Mouse (Mus musculus): ENCODE results near the gene Atp5h. TPM values are rescaled to one million over a fixed set of nuclear protein-coding genes. Genes with fewer than 3 reads are reported as not detected.
A peak's percentile ranks its signal among the peaks of the same experiment; 100 is the strongest.

Atp5h gene
- polyA plus RNA-seq, 1 experiment from 2014 or later: 895 TPM

- H3K27ac ChIP-seq: peak overlapping the region; percentile 76
- H3K4me3 ChIP-seq: peak overlapping the region; percentile 99
- peaks cover 23% of the 10 kb centered on the region for H3K4me1 ChIP-seq
- H3K27me3 ChIP-seq (replicated peaks): no peaks in the 10 kb centered on the region
- H3K36me3 ChIP-seq: peaks cover 42% of the 10 kb centered on the region
- peak overlapping the region; percentile 98 for H3K9ac ChIP-seq
- WGBS: 3% methylated on average over 45 of the region's 45 CpGs
- peak; percentile 72 for ATAC-seq (ENCODE audit: low FRiP score, low read depth)
- no peaks in the 10 kb centered on the region for H3K9me3 ChIP-seq
- H3K4me2 ChIP-seq (replicated peaks): peak overlapping the region; percentile 98
Observed at GRCm38 (mm10) chr11:115420336-115421190, 801 bp upstream of the Atp5h start.

DNA sequence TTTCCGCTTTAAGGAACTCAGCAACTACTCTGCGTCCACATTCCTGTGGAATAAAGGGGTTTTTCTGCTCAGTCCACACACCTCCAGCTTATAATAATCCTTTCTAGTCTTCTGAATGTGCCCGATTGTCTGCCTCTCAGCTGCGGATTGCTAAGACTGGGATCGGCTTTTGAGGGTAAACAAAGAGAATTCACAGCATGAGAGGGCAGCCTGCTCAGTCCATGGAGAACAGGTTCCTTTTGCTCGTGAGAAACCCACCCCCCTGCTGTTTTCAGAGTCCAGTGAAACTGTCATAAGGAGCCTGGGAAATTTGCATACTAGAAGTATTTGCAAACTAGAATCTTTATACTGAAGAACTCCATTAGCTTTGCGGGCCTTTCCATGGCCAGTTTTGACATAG lies 10.2 kb downstream of the Atp5h start:
- no peak for ATAC-seq (ENCODE audit: low FRiP score, low read depth)
- H3K27ac ChIP-seq: peak overlapping the region; percentile 47
- H3K9me3 ChIP-seq: no peaks in the 10 kb centered on the region
- H3K4me2 ChIP-seq (replicated peaks): 0 out of 2 replicates have a peak overlapping the region, but pooled peaks have one; percentile 2
- H3K9ac ChIP-seq: 0 out of 2 replicates have a peak overlapping the region, but pooled peaks have one; percentile 23
- peaks cover 46% of the 10 kb centered on the region for H3K36me3 ChIP-seq
- H3K4me1 ChIP-seq: peaks cover 54% of the 10 kb centered on the region
- H3K27me3 ChIP-seq (replicated peaks): no peaks in the 10 kb centered on the region
- no peak overlapping the region for H3K4me3 ChIP-seq
- 39% methylated on average over 7 of the region's 7 CpGs for WGBS

- Histone ChIP-seq H3K27me3 (replicated peaks) (no peaks in the 10 kb centered on the region), H3K9me3 (no peaks in the 10 kb centered on the region), H3K4me2 (replicated peaks) (peak overlapping the region; percentile 2), H3K4me3 (no peak overlapping the region), H3K27ac (peak overlapping the region; percentile 23), H3K36me3 (peaks cover 46% of the 10 kb centered on the region), H3K4me1 (peaks cover 55% of the 10 kb centered on the region), H3K9ac (no peak overlapping the region)
- WGBS: 82% methylated on average over 6 of the region's 6 CpGs
- no peak for ATAC-seq (ENCODE audit: low FRiP score, low read depth)
Observed at GRCm38 (mm10) chr11:115408266-115408920, 11.4 kb downstream of the Atp5h start.

DNA sequence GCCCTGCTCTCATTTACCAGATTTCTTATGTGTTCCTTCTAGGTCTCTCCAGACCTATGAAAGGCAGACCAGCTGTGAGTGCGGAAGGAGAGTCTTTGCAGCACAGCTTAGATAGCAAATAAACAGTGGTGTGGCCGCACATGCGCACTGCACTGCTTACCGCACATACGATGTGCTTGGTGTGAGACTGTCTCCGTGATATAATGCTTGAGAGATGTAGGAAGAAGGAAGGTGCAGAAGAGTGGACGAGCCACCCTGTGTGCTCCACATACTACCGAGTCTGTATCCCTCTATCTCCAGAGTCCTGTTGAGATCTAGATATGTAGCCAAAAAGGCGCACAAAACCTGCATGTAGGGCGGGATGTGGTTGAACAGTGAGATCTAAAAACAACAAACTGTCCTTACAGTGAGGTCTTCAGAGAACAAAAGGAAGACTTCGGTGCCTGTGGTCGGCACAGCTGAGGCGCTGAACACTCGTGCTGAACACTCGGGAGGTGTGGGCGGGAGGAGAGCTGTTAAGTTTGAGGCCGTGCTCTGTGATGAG lies 12.8 kb downstream of the Atp5h start:
- H3K4me2 ChIP-seq (replicated peaks): no peak overlapping the region
- no peak overlapping the region for H3K4me3 ChIP-seq
- no peak overlapping the region for H3K9ac ChIP-seq
- H3K36me3 ChIP-seq: peaks cover 46% of the 10 kb centered on the region
- peaks cover 50% of the 10 kb centered on the region for H3K4me1 ChIP-seq
- 95% methylated on average over 17 of the region's 17 CpGs for WGBS
- H3K27ac ChIP-seq: no peak overlapping the region
- no peaks in the 10 kb centered on the region for H3K9me3 ChIP-seq
- no peaks in the 10 kb centered on the region for H3K27me3 ChIP-seq (replicated peaks)
- no peak for ATAC-seq (ENCODE audit: low FRiP score, low read depth)

GRCm38 (mm10) chr11:115405723-115406122 lies 14.0 kb downstream of the Atp5h start:
- H3K27ac ChIP-seq: no peak overlapping the region
- no peak overlapping the region for H3K4me2 ChIP-seq (replicated peaks)
- H3K36me3 ChIP-seq: peaks cover 38% of the 10 kb centered on the region
- H3K4me1 ChIP-seq: peaks cover 42% of the 10 kb centered on the region
- no peak for ATAC-seq (ENCODE audit: low FRiP score, low read depth)
- 96% methylated on average over 6 of the region's 6 CpGs for WGBS
- H3K9ac ChIP-seq: no peak overlapping the region
- H3K9me3 ChIP-seq: no peaks in the 10 kb centered on the region
- no peak overlapping the region for H3K4me3 ChIP-seq
- no peaks in the 10 kb centered on the region for H3K27me3 ChIP-seq (replicated peaks)

- peak within 1 kb of the TSS; percentile 91 for H3K9ac ChIP-seq
- peak within 1 kb of the TSS; percentile 81 for H3K4me2 ChIP-seq (replicated peaks)
- ATAC-seq (ENCODE audit: low FRiP score, low read depth): peak; percentile 83
- peak within 1 kb of the TSS; percentile 89 for H3K4me3 ChIP-seq
- no peaks in the 10 kb centered on the region for H3K9me3 ChIP-seq
- WGBS: 4% methylated on average over 50 of the region's 50 CpGs
- H3K27me3 ChIP-seq (replicated peaks): no peaks in the 10 kb centered on the region
- H3K36me3 ChIP-seq: peaks cover 28% of the 10 kb centered on the region
- H3K27ac ChIP-seq: peak within 1 kb of the TSS; percentile 82
- peaks cover 20% of the 10 kb centered on the region for H3K4me1 ChIP-seq
Observed at GRCm38 (mm10) chr11:115403338-115404124, 16.2 kb downstream of the Atp5h start, which contains the start of gene Mrpl58. Mrpl58 (plus strand) TSS chr11:115403752.

DNA sequence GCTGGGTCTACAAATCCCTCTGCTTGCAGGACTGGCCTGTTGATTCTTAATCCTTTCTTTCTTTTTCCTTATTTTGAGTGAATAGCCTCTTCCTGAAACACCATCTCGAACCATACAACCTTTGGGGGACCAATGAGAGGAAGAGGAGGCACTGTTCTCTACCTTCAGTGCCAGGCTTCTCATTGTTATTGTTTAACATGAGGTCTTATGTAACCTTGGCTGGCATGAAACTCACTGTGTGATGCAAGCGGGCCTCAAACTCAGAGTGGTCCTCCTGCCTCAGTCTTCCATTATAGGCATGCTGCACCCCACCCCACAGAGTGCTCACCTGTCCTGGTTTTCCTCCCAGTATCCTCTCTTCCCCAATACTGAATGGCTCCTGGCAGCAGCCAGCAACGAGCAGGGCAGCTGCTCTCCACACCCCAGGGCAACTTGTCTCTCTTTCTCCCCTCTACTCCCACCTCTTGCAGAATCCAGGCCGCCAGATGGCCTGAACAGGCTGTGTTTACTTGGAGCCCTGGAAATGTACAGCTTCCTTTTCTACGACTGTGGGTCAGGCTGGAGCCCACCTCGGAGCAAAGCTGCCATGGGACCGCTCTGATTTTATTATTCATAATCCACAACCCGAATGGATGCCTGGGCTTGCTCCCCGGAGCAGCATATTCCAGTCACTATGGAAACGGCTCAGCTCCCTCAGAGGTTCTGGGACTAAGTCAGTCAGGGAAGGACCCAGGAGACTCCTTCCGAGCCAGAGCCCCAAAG lies 19.0 kb downstream of the Atp5h start:
- no peak overlapping the region for H3K27ac ChIP-seq
- H3K36me3 ChIP-seq: peaks cover 14% of the 10 kb centered on the region
- ATAC-seq (ENCODE audit: low FRiP score, low read depth): no peak

GRCm38 (mm10) chr11:115400126-115400525 lies 19.6 kb downstream of the Atp5h start:
- Histone ChIP-seq H3K9ac (no peak overlapping the region), H3K27ac (no peak overlapping the region), H3K9me3 (no peaks in the 10 kb centered on the region), H3K4me2 (replicated peaks) (no peak overlapping the region), H3K27me3 (replicated peaks) (no peaks in the 10 kb centered on the region), H3K4me1 (peaks cover 13% of the 10 kb centered on the region), H3K4me3 (no peak overlapping the region), H3K36me3 (peaks cover 16% of the 10 kb centered on the region)
- WGBS: 90% methylated on average over 3 of the region's 3 CpGs
- ATAC-seq (ENCODE audit: low FRiP score, low read depth): no peak

More for the DNA sequence above, 19.0 kb downstream of the Atp5h start:
- WGBS: 50% methylated on average over 11 of the region's 11 CpGs
- Histone ChIP-seq H3K27me3 (replicated peaks) (no peaks in the 10 kb centered on the region), H3K9me3 (no peaks in the 10 kb centered on the region), H3K4me3 (no peak overlapping the region), H3K4me1 (peaks cover 13% of the 10 kb centered on the region), H3K4me2 (replicated peaks) (no peak overlapping the region; the same call in 1 of the 2 replicates), H3K9ac (no peak overlapping the region)

DNA sequence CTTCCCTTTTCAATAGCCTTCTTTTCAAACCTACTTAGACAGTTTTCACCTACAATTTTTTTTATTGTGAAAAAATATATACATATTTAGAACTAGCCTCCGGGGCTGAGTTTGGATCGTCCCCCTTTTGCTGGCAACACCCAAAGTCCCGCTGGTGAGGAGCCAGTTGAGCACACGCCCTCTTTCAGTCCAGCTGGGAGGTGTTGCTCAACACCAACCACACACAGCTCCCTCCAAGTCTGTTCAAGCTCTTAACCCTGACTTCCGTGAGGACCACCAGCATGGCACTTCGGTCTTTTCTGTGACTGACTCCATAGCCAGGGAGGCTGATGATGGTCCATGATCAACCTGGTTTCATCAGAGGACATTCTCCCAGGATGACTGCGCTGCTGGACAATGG lies 21.7 kb downstream of the Atp5h start:
- Histone ChIP-seq H3K36me3 (peaks cover 33% of the 10 kb centered on the region), H3K27ac (no peak overlapping the region), H3K9ac (no peak overlapping the region), H3K4me3 (no peak overlapping the region), H3K27me3 (replicated peaks) (no peaks in the 10 kb centered on the region), H3K4me1 (peaks cover 3% of the 10 kb centered on the region; the same call in 1 of the 2 replicates), H3K9me3 (no peaks in the 10 kb centered on the region), H3K4me2 (replicated peaks) (no peak overlapping the region)
- 83% methylated on average over 7 of the region's 7 CpGs for WGBS
- no peak for ATAC-seq (ENCODE audit: low FRiP score, low read depth)

GRCm38 (mm10) chr11:115393721-115394325 lies 25.9 kb downstream of the Atp5h start:
- Histone ChIP-seq H3K4me3 (no peak overlapping the region), H3K27me3 (replicated peaks) (no peaks in the 10 kb centered on the region), H3K4me1 (no peaks in the 10 kb centered on the region), H3K9me3 (no peaks in the 10 kb centered on the region), H3K27ac (no peak overlapping the region), H3K36me3 (peaks cover 64% of the 10 kb centered on the region), H3K4me2 (replicated peaks) (no peak overlapping the region), H3K9ac (0 out of 2 replicates have a peak overlapping the region, but pooled peaks have one; percentile 13)
- ATAC-seq (ENCODE audit: low FRiP score, low read depth): no peak
- 62% methylated on average over 34 of the region's 34 CpGs for WGBS

- WGBS: 94% methylated on average over 7 of the region's 7 CpGs
- no peaks in the 10 kb centered on the region for H3K4me1 ChIP-seq
- H3K9ac ChIP-seq: no peak overlapping the region
- no peak for ATAC-seq (ENCODE audit: low FRiP score, low read depth)
- H3K4me2 ChIP-seq (replicated peaks): no peak overlapping the region
- no peak overlapping the region for H3K27ac ChIP-seq
- H3K4me3 ChIP-seq: no peak overlapping the region
- no peaks in the 10 kb centered on the region for H3K9me3 ChIP-seq
- H3K27me3 ChIP-seq (replicated peaks): no peaks in the 10 kb centered on the region
- H3K36me3 ChIP-seq: peaks cover 60% of the 10 kb centered on the region
Observed at GRCm38 (mm10) chr11:115391358-115391757, 28.4 kb downstream of the Atp5h start.
